Mouse (Mus musculus) natural killer cell, adult 2 months (primary cell): ENCODE measurements around the gene Fuz.

Experiments used
- DNase-seq, 2 experiments: peaks; one replicate each; pipeline ENCODE4 v3.0.0; 2022; ENCODE audit warnings: low spot score in 2 of 2

The Fuz gene

GRCm38 (mm10) chr7:44888256-44889105 lies 7.4 kb upstream of the Fuz start:
- no peak for DNase-seq

GRCm38 (mm10) chr7:44890180-44890579 lies 5.7 kb upstream of the Fuz start:
- DNase-seq = no peak

GRCm38 (mm10) chr7:44890737-44891136 lies 5.1 kb upstream of the Fuz start:
- DNase-seq = no peak

- no peak for DNase-seq
Observed at GRCm38 (mm10) chr7:44891611-44892010, 4.3 kb upstream of the Fuz start.

GRCm38 (mm10) chr7:44892276-44892921 lies 3.5 kb upstream of the Fuz start, which contains the start of gene Med25:
TSS of gene Med25 (minus strand) at chr7:44892712.
- DNase-seq = peak; percentile 85 to 87

- no peak for DNase-seq
Observed at GRCm38 (mm10) chr7:44893197-44893596, 2.7 kb upstream of the Fuz start.

- DNase-seq = no peak
Observed at GRCm38 (mm10) chr7:44894175-44894574, 1.7 kb upstream of the Fuz start.

- DNase-seq = no peak
Observed at GRCm38 (mm10) chr7:44895206-44895592, 680 bp upstream of the Fuz start.

- no peak for DNase-seq
Observed at GRCm38 (mm10) chr7:44896499-44896898, 620 bp downstream of the Fuz start.

GRCm38 (mm10) chr7:44898607-44899006 lies 2.7 kb downstream of the Fuz start:
- no peak for DNase-seq

GRCm38 (mm10) chr7:44900632-44901031 lies 4.8 kb downstream of the Fuz start:
- no peak for DNase-seq

- peak; percentile 56 to 58 for DNase-seq
Observed at GRCm38 (mm10) chr7:44901230-44901722, 5.4 kb downstream of the Fuz start.

GRCm38 (mm10) chr7:44905430-44905829 lies 9.6 kb downstream of the Fuz start:
- no peak for DNase-seq

- DNase-seq = peak; percentile 56 to 68
Observed at GRCm38 (mm10) chr7:44908706-44909476, 13.0 kb downstream of the Fuz start.

- DNase-seq = no peak
Observed at GRCm38 (mm10) chr7:44914396-44914795, 18.5 kb downstream of the Fuz start.

GRCm38 (mm10) chr7:44915314-44915713 lies 19.4 kb downstream of the Fuz start:
- no peak for DNase-seq

- no peak for DNase-seq
Observed at GRCm38 (mm10) chr7:44916191-44916590, 20.3 kb downstream of the Fuz start.

- no peak for DNase-seq
Observed at GRCm38 (mm10) chr7:44916881-44917280, 21.0 kb downstream of the Fuz start.

- no peak for DNase-seq
Observed at GRCm38 (mm10) chr7:44918219-44918618, 22.3 kb downstream of the Fuz start.

GRCm38 (mm10) chr7:44919127-44919526 lies 23.2 kb downstream of the Fuz start:
- DNase-seq = no peak

GRCm38 (mm10) chr7:44922530-44922929 lies 26.7 kb downstream of the Fuz start:
- DNase-seq = no peak

- peak in 1 of 2 experiments; percentile 32 for DNase-seq
Observed at GRCm38 (mm10) chr7:44925468-44925867, 29.6 kb downstream of the Fuz start.
